Mouse (Mus musculus) ES-E14 (cell line): ENCODE results near the gene Emilin2. TPM values are rescaled to one million over a fixed set of nuclear protein-coding genes. Genes with fewer than 3 reads are reported as not detected.

Source experiments
- DNase-seq: peaks from one replicate; pipeline ENCODE4 v3.0.0-alpha.2; 2013; ENCODE audit warnings: low read depth, low spot score
- H3K27ac ChIP-seq: 2 replicates; pipeline ENCODE4 v1.5.1; 2012; ENCODE audit warnings: low read depth, mild to moderate bottlenecking, low read length, moderate library complexity, mixed read lengths; ENCODE audit not compliant: poor library complexity, insufficient read depth, severe bottlenecking
- H3K36me3 ChIP-seq: 2 replicates; pipeline ENCODE4 v1.6.1; 2012; ENCODE audit warnings: mild to moderate bottlenecking, low read length, moderate library complexity, mixed read lengths; ENCODE audit not compliant: control insufficient read depth, poor library complexity, insufficient read depth, severe bottlenecking
- H3K4me1 ChIP-seq, 2 experiments: fragments of 150-350 bp in 1 of 2; sonication (generic) in 1 of 2; 2 replicates each; pipeline ENCODE4 v1.6.1; 2012; ENCODE audit warnings: low read length in 2 of 2, mild to moderate bottlenecking in 1 of 2, mixed read lengths in 1 of 2; ENCODE audit not compliant: control insufficient read depth in 2 of 2, insufficient read depth in 2 of 2, poor library complexity in 1 of 2
- H3K4me3 ChIP-seq, 2 experiments: fragments of 150-350 bp in 1 of 2; sonication (generic) in 1 of 2; 2 replicates each; pipeline ENCODE4 v1.5.1; 2012; ENCODE audit warnings: low read length in 2 of 2, low read depth in 1 of 2, mild to moderate bottlenecking in 1 of 2, mixed read lengths in 1 of 2; ENCODE audit not compliant: insufficient read depth in 1 of 2, poor library complexity in 1 of 2, severe bottlenecking in 1 of 2
- H3K9ac ChIP-seq: 2 replicates; pipeline ENCODE4 v1.6.1; 2012; ENCODE audit warnings: low read depth, mild to moderate bottlenecking, low read length, mixed read lengths; ENCODE audit not compliant: poor library complexity, insufficient read depth, severe bottlenecking
- H3K9me3 ChIP-seq: fragments of 150-350 bp; sonication (generic); 2 replicates; pipeline ENCODE4 v1.6.1; 2012; ENCODE audit warnings: low read depth, mild to moderate bottlenecking, low read length; ENCODE audit not compliant: control insufficient read depth, insufficient read depth
- CHD2 ChIP-seq: IDR thresholded peaks from 2 replicates; pipeline ENCODE4 v1.6.1; 2014; ENCODE audit warnings: mild to moderate bottlenecking, low read depth, low read length, inconsistent platforms
- HCFC1 ChIP-seq: IDR thresholded peaks from 2 replicates; pipeline ENCODE4 v1.6.1; 2012; ENCODE audit warnings: low read length, inconsistent platforms, borderline replicate concordance; ENCODE audit not compliant: insufficient read depth
- MAFK ChIP-seq: IDR thresholded peaks from 2 replicates; pipeline ENCODE4 v1.6.1; 2014; ENCODE audit warnings: mild to moderate bottlenecking, low read depth, low read length, inconsistent platforms; ENCODE audit not compliant: insufficient read depth
- ZC3H11A ChIP-seq: IDR thresholded peaks from 2 replicates; pipeline ENCODE4 v1.6.1; 2012; ENCODE audit warnings: low read depth, mild to moderate bottlenecking, inconsistent platforms, low read length, borderline replicate concordance
- ZNF384 ChIP-seq: IDR thresholded peaks from 2 replicates; pipeline ENCODE4 v1.6.1; 2012; ENCODE audit warnings: low read depth, low read length, inconsistent platforms
- in situ Hi-C, 2 experiments: fragments of 600-800 bp; cut with MboI; formaldehyde crosslinking; loops; one replicate each; pipeline ENCODE4 v1.15.1; 2025; ENCODE audit warnings: low sequenced_read_pairs in 2 of 2, inconsistent platforms in 1 of 2; ENCODE audit not compliant: unreplicated experiment in 2 of 2
- total RNA-seq: library from RNA; depleted of rRNA; stranded (reverse); fragments of 300-350 nt; gene quantifications from 2 replicates; pipeline ENCODE4 v1.2.3, GENCODE M21; 2012

Gene Emilin2
- total RNA-seq, 1 experiment: 1.0 TPM

GRCm38 (mm10) chr17:71227128-71227895 lies 84.5 kb downstream of the Emilin2 start:
- no peaks in the 10 kb centered on the region for H3K36me3 ChIP-seq
- no peak overlapping the region for H3K9ac ChIP-seq
- no peaks in the 10 kb centered on the region for H3K4me1 ChIP-seq
- no peak overlapping the region for H3K27ac ChIP-seq
- no peak for DNase-seq
- H3K4me3 ChIP-seq: no peak overlapping the region
- in situ Hi-C loops: no loop called here
- no peaks in the 10 kb centered on the region for H3K9me3 ChIP-seq
- TF ChIP-seq HCFC1 (no peak), ZC3H11A (no peak), MAFK (no peak), CHD2 (no peak), ZNF384 (no peak)

- in situ Hi-C loops: no loop called here
- DNase-seq: peak; percentile 36
Measured at GRCm38 (mm10) chr17:71225091-71225490, 86.7 kb downstream of the Emilin2 start.

DNA sequence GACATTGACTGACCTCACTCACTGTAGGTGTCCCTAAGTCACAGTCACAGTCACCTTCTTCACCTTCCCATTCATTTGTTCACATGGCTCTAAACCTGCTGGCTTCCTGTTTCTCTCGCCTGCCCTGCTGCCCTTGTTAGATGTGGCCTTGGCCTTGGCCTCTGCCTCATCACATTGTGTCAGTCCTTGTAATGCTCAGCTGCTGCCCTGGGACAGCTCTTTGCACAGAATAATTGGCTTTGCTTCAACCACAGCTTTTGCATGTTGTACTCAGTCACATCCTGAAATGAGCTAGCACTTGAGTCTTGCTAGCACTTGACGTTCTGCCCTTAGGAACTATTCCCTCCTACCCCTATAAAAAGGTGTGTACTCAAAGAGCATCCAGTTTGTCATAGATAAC lies 87.3 kb downstream of the Emilin2 start:
- no peaks in the 10 kb centered on the region for H3K4me1 ChIP-seq
- H3K36me3 ChIP-seq: no peaks in the 10 kb centered on the region
- no peak overlapping the region for H3K4me3 ChIP-seq
- DNase-seq: no peak
- no peaks in the 10 kb centered on the region for H3K9me3 ChIP-seq
- TF ChIP-seq ZNF384: no peak
- no peak for TF ChIP-seq HCFC1
- TF ChIP-seq MAFK: no peak
- no peak for TF ChIP-seq CHD2
- no peak for TF ChIP-seq ZC3H11A
- in situ Hi-C loops: no loop called here
- no peak overlapping the region for H3K9ac ChIP-seq
- H3K27ac ChIP-seq: no peak overlapping the region

More at GRCm38 (mm10) chr17:71225091-71225490, 86.7 kb downstream of the Emilin2 start:
- Histone ChIP-seq H3K36me3 (no peaks in the 10 kb centered on the region), H3K27ac (no peak overlapping the region), H3K9ac (no peak overlapping the region), H3K4me3 (no peak overlapping the region), H3K4me1 (no peaks in the 10 kb centered on the region), H3K9me3 (no peaks in the 10 kb centered on the region)
- no peak for TF ChIP-seq HCFC1
- no peak for TF ChIP-seq CHD2
- TF ChIP-seq ZC3H11A: peak; percentile 22; the same call in 1 of the 2 replicates
- no peak for TF ChIP-seq MAFK
- no peak for TF ChIP-seq ZNF384

GRCm38 (mm10) chr17:71223676-71224075 lies 88.1 kb downstream of the Emilin2 start:
- no peak overlapping the region for H3K27ac ChIP-seq
- H3K4me1 ChIP-seq: no peaks in the 10 kb centered on the region
- TF ChIP-seq ZNF384 (no peak), MAFK (no peak), ZC3H11A (no peak), CHD2 (no peak), HCFC1 (no peak)
- DNase-seq: no peak
- no peak overlapping the region for H3K9ac ChIP-seq
- H3K9me3 ChIP-seq: no peaks in the 10 kb centered on the region
- H3K36me3 ChIP-seq: no peaks in the 10 kb centered on the region
- H3K4me3 ChIP-seq: no peak overlapping the region
- in situ Hi-C loops: no loop called here
